Mouse (Mus musculus): ENCODE measurements around the gene Gm7233.
"Not testable (repeated sequence)": the region's sequence is repeated elsewhere in the genome, so short reads cannot be mapped to it uniquely, and the experiment has no call there.

Gene Gm7233

DNA sequence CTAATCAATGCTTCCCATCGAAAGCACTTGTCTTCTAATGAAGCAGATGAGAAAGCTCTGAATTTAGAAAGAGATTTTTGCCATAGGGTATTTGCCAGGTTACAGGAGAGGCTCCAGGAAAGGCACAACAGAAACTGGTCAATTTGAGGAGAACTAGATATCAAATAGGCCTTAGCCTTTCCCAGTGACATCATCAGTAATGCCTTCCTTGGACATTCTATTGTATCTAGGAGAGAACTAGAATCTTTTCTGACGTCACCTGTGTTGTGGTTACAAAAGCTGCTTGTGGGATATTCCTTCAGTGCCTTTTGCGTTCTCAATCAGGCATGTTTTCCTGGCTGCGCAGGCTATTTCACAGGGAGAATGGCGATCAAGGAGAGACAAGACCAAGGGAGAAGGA is at the start of gene Gm7233:
Gene Gm7233 (plus strand): TSS at position 301 of the 400 bp plus-strand sequence.
- DNase-seq: not testable (repeated sequence)

DNA sequence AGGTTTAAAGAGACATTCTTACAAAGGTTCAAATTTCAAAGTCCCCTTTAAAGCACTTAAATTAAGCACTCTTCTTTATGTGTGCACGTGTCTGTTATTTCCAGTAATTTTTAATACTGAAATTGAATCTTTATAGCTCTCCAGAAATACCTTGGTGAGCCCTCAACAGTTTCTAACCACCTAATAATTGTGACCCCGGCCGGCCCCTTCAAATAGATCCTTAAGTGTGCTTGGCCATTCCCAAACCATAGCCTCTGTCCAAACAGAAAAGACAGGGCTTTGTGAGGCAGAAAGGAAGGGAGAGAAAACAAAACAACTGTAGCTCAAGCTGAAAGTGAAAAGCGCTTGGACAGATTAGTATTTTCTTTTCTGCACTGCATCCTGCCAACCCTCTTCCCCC is 12.5 kb upstream of the Gm7233 start:
- not testable (repeated sequence) for DNase-seq

DNA sequence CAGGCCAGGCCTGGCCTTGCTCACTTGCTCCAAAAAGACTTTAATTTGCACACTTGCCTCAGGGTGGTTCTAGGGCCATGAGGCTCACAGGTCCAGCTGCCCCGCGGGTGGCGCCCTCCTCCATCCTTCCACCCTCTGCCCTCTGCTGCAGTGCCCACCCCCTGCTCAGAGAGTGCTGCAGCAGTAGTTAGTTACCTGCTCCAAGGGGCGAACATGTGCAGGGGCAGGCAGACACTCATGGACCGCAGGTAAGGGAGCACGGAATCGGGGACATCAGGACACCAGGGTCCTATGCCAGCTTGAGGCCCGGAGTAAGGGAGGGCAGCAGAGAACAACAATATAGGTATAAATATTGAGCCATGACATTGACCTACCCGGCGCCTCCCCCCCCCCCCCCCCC is 11.7 kb upstream of the Gm7233 start:
- DNase-seq: not testable (repeated sequence)

DNA sequence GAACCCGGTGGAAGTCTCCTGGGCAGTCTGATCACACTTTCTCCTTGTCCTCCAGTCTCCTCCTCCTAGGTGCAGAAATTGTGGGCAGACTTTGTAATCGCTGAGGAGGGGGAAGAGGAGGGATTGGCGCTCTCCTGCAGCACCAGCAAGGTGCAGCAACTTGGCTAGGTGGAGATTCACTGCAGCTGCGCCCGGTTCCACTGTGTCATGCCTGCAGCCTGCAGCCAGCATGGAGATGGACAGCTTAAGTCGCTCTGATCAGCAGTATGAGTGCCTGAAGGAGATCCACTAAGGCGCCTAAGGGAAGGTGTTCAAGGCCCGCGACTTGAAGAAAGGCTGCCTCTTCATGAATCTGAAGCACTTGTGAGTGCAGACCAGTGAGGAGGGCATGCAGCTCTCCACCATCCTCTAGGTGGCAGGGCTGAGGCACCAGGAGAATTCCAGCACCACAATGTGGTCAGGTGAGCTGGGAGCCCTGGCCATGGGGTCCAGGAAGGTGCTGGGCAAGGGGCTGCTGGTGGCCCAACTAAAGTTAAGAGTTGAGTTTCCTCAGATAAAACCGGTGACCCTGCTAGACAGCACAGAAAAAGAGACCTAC is 11.0 kb upstream of the Gm7233 start:
- not testable (repeated sequence) for DNase-seq

DNA sequence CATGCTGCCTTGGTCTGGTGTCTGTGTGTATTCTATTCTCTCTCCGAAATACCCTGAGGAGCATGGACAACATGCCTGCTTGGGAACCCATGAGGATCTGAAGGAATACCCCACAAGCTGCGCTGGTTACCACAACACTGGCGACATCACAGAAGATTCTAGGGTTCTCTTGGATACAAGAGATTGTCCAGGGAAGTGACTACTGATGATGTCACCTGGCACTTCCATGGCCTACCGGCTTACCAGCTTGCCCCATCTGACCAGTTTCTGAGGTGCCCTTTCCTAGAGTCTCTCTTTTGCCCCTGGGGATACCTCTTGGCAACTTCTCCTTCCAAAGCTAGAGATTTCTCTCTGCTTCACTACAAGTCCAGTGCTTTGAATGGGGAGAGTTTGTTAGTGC is 55.5 kb downstream of the Gm7233 start, which contains the start of gene Gm8122:
Gene Gm8122 (minus strand): TSS at position 101 of the 400 bp plus-strand sequence.
- DNase-seq: not testable (repeated sequence)
